Mouse (Mus musculus): Measurements from ENCODE around the gene Col6a3. TPM values are rescaled to one million over a fixed set of nuclear protein-coding genes. Genes with fewer than 3 reads are reported as not detected.

The Col6a3 gene
- polyA plus RNA-seq (2014; fragmentation: Illumina TruSeq; extraction: RNeasy Lipid Tissue Mini Kit (QIAGEN cat#74804)) = 125 TPM

GRCm38 (mm10) chr1:90843836-90844235 is at the start of gene Col6a3:
Gene Col6a3, minus strand, starts transcription at chr1:90843971.

Other genes starting within 250 kb of the Col6a3 start
- 122 TPM for gene Cops8, start 241.0 kb downstream of the Col6a3 start, polyA plus RNA-seq (2014; fragmentation: Illumina TruSeq; extraction: RNeasy Lipid Tissue Mini Kit (QIAGEN cat#74804))
- gene Mlph, start 71.1 kb upstream of the Col6a3 start, polyA plus RNA-seq (2014; fragmentation: Illumina TruSeq; extraction: RNeasy Lipid Tissue Mini Kit (QIAGEN cat#74804)) = 0.37 TPM
- gene Prlh, start 109.1 kb upstream of the Col6a3 start, polyA plus RNA-seq (2014; fragmentation: Illumina TruSeq; extraction: RNeasy Lipid Tissue Mini Kit (QIAGEN cat#74804)) = not detected
- not detected for gene Rab17, start 125.7 kb upstream of the Col6a3 start, polyA plus RNA-seq (2014; fragmentation: Illumina TruSeq; extraction: RNeasy Lipid Tissue Mini Kit (QIAGEN cat#74804))
- gene Lrrfip1, start 154.8 kb upstream of the Col6a3 start, polyA plus RNA-seq (2014; fragmentation: Illumina TruSeq; extraction: RNeasy Lipid Tissue Mini Kit (QIAGEN cat#74804)) = 41.2 TPM